Mouse (Mus musculus): ENCODE data around the gene Asdurf.
A peak's percentile ranks its signal among the peaks of the same experiment; 100 is the strongest.
"Not testable (repeated sequence)": the region's sequence is repeated elsewhere in the genome, so short reads cannot be mapped to it uniquely, and the experiment has no call there.

Gene Asdurf

GRCm38 (mm10) chr1:53352327-53353261, at the start of gene Asdurf, which contains the start of the genes Gm28551 and Asnsd1:
Gene Asdurf, minus strand, starts transcription at chr1:53352619.
Gene Gm28551, minus strand, starts transcription at chr1:53352667.
Gene Asnsd1, minus strand, starts transcription at chr1:53352752.
- Histone ChIP-seq H3K27me3 (ENCODE audit: control insufficient read depth, insufficient read depth, low read length, poor library complexity, severe bottlenecking) (no peaks in the 10 kb centered on the region), H3K36me3 (ENCODE audit: control insufficient read depth, insufficient read depth, low read length, poor library complexity, severe bottlenecking) (peaks cover 2% of the 10 kb centered on the region; the same call in 1 of the 2 replicates)
- peak; percentile 98 for DNase-seq (ENCODE audit: low read depth, low spot score)

DNA sequence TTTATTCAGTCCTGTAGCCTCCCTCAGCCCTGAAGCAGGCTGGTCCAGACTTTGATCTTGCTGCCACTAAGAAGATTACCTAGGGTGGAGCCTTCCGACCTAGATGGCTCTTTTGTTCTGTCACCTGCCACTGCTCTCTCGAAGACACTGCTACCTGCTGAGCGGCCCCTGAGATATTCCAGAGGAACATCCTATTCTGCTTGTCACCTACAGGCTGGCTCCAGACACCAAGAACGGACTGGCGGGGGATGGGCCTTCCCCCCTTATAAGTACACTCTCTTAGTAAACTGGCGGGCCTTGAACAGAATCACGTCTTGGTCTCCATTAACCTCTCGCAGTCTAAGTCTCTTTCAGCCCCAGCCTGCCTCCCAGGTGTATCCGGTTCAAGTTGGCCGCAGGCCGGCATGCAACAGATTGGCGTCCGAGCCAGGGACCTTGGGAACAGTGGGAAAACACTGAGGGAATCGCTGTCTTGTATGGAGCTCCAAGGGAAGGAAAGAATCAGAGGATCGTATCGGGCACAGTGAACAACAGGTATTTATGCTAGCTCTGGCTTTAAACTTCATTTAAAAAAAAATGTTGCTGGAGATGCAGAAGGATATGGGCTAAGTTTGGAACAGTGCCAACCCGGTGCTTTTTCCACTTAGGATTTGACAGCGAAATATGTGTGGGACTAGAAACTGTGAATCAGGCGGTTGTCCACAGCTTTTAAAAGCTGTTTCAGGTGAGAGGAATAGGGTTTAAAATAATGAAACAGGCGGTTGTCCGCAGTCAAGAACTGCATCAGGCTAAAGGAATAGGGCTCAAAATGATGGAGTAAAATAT, 41.7 kb upstream of the Asdurf start:
- not testable (repeated sequence) for DNase-seq (ENCODE audit: low read depth, low spot score); H3K36me3 ChIP-seq (ENCODE audit: control insufficient read depth, insufficient read depth, low read length, poor library complexity, severe bottlenecking); H3K27me3 ChIP-seq (ENCODE audit: control insufficient read depth, insufficient read depth, low read length, poor library complexity, severe bottlenecking)

- Histone ChIP-seq H3K36me3 (ENCODE audit: control insufficient read depth, insufficient read depth, low read length, poor library complexity, severe bottlenecking) (no peaks in the 10 kb centered on the region), H3K27me3 (ENCODE audit: control insufficient read depth, insufficient read depth, low read length, poor library complexity, severe bottlenecking) (no peaks in the 10 kb centered on the region)
- no peak for DNase-seq (ENCODE audit: low read depth, low spot score)
Observed at GRCm38 (mm10) chr1:53388762-53389161, 36.3 kb upstream of the Asdurf start.

DNA sequence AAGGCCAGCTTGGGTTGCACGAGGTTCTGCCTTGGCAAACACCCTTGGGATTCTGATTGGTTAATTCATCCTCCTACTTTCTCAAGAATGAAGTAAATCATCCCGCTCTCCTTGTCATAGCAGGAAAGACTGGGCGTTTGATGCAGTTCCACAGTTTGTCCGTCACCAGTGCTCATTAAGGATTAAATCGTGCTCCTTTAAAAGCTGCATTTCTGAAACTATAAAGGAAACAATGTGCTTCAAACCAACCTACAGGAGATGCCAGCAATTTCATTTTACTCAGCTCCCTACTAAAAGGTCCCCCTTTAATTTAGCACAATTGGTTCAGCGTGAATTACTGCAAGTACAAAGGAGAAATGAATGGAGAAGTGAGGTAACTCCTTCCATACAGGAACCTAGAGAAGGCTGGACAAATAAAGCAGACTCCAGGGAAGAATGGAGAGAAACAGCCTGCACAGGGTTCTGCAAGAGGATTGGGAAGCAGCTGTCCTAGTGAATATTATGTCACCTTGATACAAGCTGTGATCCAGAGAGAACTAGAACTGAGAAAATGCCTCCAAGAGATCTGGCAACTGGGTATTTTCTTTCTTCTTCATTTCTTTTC, 31.8 kb upstream of the Asdurf start:
- Histone ChIP-seq H3K36me3 (ENCODE audit: control insufficient read depth, insufficient read depth, low read length, poor library complexity, severe bottlenecking) (no peaks in the 10 kb centered on the region), H3K27me3 (ENCODE audit: control insufficient read depth, insufficient read depth, low read length, poor library complexity, severe bottlenecking) (no peaks in the 10 kb centered on the region)
- DNase-seq (ENCODE audit: low read depth, low spot score): no peak

DNA sequence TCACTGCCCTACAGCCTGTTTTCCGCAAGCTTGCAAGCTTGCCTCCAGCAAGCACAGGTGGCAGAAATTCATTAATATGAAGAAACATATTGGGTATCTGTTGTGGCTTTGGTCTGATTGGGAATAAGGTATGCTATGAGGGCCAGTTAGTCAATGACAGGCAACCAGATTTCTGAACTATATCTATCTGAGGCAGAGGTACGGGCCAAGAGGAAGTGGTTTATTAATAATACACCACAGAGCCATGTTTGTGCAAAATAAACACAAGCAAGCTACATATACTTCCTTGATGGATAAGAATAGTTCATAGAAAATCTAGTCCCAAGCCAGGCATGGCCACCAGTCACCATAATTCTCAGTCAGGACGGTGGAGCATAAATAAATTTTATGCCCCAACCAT, 25.3 kb upstream of the Asdurf start:
- no peaks in the 10 kb centered on the region for H3K36me3 ChIP-seq (ENCODE audit: control insufficient read depth, insufficient read depth, low read length, poor library complexity, severe bottlenecking)
- no peak for DNase-seq (ENCODE audit: low read depth, low spot score)
- H3K27me3 ChIP-seq (ENCODE audit: control insufficient read depth, insufficient read depth, low read length, poor library complexity, severe bottlenecking): no peaks in the 10 kb centered on the region

DNA sequence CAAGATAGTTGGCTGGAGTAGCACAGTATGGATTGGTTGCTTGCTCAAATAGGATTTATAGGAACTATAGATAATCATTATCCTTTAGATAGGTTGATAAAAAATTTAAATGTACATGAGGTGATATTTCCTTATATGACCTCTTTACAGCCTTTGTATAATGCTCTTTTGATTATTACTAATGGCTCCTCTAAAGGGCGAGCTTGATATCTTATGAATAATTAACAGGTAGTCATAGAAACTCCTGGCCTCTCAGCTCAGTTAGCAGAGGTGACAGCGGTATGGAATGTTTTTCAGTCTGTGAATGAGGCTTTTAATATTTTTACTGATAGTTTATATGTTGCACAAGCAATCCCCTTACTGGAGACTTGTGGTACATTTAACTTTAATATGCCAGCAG, 23.5 kb upstream of the Asdurf start:
- H3K27me3 ChIP-seq (ENCODE audit: control insufficient read depth, insufficient read depth, low read length, poor library complexity, severe bottlenecking); DNase-seq (ENCODE audit: low read depth, low spot score); H3K36me3 ChIP-seq (ENCODE audit: control insufficient read depth, insufficient read depth, low read length, poor library complexity, severe bottlenecking): not testable (repeated sequence)

DNA sequence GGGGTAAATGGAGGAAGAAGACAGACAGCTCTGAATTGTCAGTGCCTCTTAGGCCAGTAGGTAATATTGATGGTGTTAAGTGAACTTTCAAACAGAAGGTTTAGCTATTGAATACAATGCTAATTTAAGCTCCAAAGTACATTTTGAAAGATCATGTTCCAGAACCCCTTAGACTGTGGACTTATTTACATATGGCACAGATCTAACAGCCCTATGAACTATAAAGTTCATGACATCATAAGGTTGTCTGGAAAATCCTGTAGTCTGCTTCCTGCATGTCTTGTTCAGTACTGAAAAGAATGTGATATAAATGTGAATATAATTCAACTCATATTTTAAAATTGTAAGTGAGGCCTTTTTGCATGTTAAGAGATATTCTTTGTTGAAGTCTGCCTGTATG, 6.6 kb upstream of the Asdurf start:
- no peak for DNase-seq (ENCODE audit: low read depth, low spot score)
- Histone ChIP-seq H3K27me3 (ENCODE audit: control insufficient read depth, insufficient read depth, low read length, poor library complexity, severe bottlenecking) (no peaks in the 10 kb centered on the region), H3K36me3 (ENCODE audit: control insufficient read depth, insufficient read depth, low read length, poor library complexity, severe bottlenecking) (no peaks in the 10 kb centered on the region)

DNA sequence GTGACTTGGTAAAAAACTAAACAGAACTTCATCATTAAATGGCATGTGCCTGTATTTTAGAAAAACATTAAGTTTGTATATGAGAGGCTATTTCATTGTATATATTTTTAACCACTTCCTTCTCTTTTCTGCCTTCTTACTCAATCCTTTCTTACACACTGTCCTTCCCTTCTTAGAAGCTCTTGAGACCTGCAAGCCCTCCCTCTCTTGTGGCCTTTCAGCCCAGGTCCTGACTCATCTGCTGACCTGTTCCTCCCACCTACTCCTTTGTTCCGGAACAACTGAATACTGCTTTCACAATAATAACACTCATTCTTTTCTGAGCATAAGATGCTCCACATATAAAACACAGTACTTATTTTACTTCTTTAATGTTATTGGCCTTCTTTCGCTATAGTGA, 11.3 kb downstream of the Asdurf start:
- Histone ChIP-seq H3K27me3 (ENCODE audit: control insufficient read depth, insufficient read depth, low read length, poor library complexity, severe bottlenecking) (no peaks in the 10 kb centered on the region), H3K36me3 (ENCODE audit: control insufficient read depth, insufficient read depth, low read length, poor library complexity, severe bottlenecking) (peaks cover 3% of the 10 kb centered on the region; the same call in 1 of the 2 replicates)
- DNase-seq (ENCODE audit: low read depth, low spot score): no peak

DNA sequence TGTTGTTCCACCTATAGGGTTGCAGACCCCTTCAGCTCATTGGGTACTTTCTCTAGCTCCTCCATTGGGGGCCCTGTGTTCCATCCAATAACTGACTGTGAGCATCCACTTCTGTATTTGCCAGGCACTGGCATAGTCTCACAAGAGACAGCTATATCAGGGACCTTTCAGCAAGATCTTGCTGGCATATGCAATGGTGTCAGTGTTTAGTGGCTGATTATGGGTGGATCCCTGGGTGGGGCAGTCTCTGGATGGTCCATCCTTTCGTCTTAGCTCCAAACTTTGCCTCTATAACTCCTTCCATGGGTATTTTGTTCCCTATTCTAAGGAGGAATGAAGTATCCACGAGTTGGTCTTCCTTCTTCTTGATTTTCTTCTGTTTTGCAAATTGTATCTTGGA, 15.0 kb downstream of the Asdurf start:
- not testable (repeated sequence) for H3K36me3 ChIP-seq (ENCODE audit: control insufficient read depth, insufficient read depth, low read length, poor library complexity, severe bottlenecking); H3K27me3 ChIP-seq (ENCODE audit: control insufficient read depth, insufficient read depth, low read length, poor library complexity, severe bottlenecking); DNase-seq (ENCODE audit: low read depth, low spot score)

DNA sequence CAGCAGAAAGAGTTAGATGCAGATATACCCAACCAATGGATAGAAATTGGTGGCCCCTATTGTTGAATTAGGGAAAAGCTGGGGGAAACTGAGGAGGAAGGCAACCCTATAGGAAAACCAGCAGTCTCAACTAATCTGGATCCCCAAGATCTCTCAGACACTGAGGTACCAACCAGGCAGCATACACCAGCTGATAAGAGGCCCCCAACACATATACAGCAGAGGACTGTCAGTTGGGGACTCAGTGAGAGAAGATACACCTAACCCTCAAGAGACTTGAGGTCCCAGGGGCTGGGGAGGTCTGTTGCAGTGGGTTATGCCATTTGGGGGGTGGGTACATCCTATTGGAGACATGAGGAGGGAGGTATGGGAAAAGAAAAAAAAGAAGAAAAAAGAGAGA, 17.0 kb downstream of the Asdurf start:
- no peaks in the 10 kb centered on the region for H3K27me3 ChIP-seq (ENCODE audit: control insufficient read depth, insufficient read depth, low read length, poor library complexity, severe bottlenecking)
- no peaks in the 10 kb centered on the region for H3K36me3 ChIP-seq (ENCODE audit: control insufficient read depth, insufficient read depth, low read length, poor library complexity, severe bottlenecking)
- DNase-seq (ENCODE audit: low read depth, low spot score): no peak

- H3K27me3 ChIP-seq (ENCODE audit: control insufficient read depth, insufficient read depth, low read length, poor library complexity, severe bottlenecking): not testable (repeated sequence)
Observed at GRCm38 (mm10) chr1:53333527-53333926, 18.9 kb downstream of the Asdurf start.

DNA sequence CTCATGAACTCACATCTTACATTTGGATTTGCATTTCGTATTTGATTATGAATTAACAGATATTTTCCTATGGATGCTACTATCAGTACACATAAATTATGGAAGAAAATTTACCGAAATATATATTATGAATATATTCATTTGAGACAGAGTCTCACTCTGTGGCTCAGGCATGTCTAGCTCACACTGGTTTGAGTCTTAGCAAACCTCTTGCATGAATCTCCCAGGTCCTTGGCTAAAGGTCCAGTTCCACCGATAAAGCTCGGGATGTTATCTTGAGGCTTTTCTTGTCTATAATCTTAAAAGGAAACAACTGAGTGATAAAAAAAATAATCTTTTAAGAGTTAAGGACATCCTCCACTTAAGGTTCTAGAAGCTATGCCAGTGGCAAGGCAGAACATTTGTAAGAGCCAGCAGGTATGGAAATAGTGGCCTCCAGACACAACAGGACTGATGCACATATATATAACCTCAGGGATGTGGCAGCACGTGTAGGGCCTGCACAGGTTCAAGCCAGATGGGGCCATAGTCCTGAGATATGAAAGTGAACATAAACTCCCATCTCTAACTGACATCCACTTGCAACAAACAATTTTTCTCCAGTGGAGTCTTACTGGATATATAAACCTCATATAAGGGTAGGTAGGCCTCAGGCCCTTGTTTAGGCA, 27.5 kb downstream of the Asdurf start:
- H3K27me3 ChIP-seq (ENCODE audit: control insufficient read depth, insufficient read depth, low read length, poor library complexity, severe bottlenecking): no peaks in the 10 kb centered on the region
- no peak for DNase-seq (ENCODE audit: low read depth, low spot score)

More at GRCm38 (mm10) chr1:53333527-53333926, 18.9 kb downstream of the Asdurf start:
- DNase-seq (ENCODE audit: low read depth, low spot score); H3K36me3 ChIP-seq (ENCODE audit: control insufficient read depth, insufficient read depth, low read length, poor library complexity, severe bottlenecking): not testable (repeated sequence)

DNA sequence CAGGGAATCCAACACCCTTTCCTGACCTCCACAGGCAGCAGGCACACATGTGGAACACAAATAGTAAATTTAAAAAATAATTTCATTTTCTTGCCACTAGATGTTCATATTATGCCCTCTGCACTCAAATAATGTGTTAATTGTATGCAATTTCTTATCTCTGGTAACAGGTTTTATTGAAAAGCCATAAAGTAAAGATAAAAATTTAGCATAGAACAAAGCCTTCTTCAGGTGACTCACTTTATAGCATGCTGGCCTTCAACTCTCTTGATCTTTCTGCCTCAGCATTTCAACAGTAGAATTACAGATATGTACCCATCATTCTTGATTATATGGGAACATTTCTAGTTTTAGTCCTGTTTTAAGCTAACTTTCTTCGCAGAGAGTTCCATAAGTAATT, 28.1 kb downstream of the Asdurf start:
- H3K36me3 ChIP-seq (ENCODE audit: control insufficient read depth, insufficient read depth, low read length, poor library complexity, severe bottlenecking): peaks cover 9% of the 10 kb centered on the region; the same call in 1 of the 2 replicates

More for the DNA sequence above, 27.5 kb downstream of the Asdurf start:
- peaks cover 8% of the 10 kb centered on the region; the same call in 1 of the 2 replicates for H3K36me3 ChIP-seq (ENCODE audit: control insufficient read depth, insufficient read depth, low read length, poor library complexity, severe bottlenecking)

GRCm38 (mm10) chr1:53323254-53323653, 29.2 kb downstream of the Asdurf start:
- no peaks in the 10 kb centered on the region for H3K27me3 ChIP-seq (ENCODE audit: control insufficient read depth, insufficient read depth, low read length, poor library complexity, severe bottlenecking)
- DNase-seq (ENCODE audit: low read depth, low spot score): no peak

More for the DNA sequence above, 28.1 kb downstream of the Asdurf start:
- no peaks in the 10 kb centered on the region for H3K27me3 ChIP-seq (ENCODE audit: control insufficient read depth, insufficient read depth, low read length, poor library complexity, severe bottlenecking)
- DNase-seq (ENCODE audit: low read depth, low spot score): no peak

More at GRCm38 (mm10) chr1:53323254-53323653, 29.2 kb downstream of the Asdurf start:
- peaks cover 9% of the 10 kb centered on the region; the same call in 1 of the 2 replicates for H3K36me3 ChIP-seq (ENCODE audit: control insufficient read depth, insufficient read depth, low read length, poor library complexity, severe bottlenecking)
